Mouse (Mus musculus) heart, postnatal 14 days (tissue): Measurements from ENCODE around the gene Prkaca. TPM values are rescaled to one million over a fixed set of nuclear protein-coding genes. Genes with fewer than 3 reads are reported as not detected.

Experiments
- DNase-seq, 2 experiments: peaks; one replicate each; pipeline ENCODE4 v3.0.0; 2021 to 2022
- intact Hi-C: fragments of 180-260 bp; cut with DNase I; formaldehyde crosslinking; loops from one replicate; pipeline ENCODE4 v1.15.1; 2025
- long read RNA-seq, 2 experiments: library from polyadenylated mRNA; stranded (forward); transcript quantifications; one replicate each; pipeline ENCODE4 v2.0.0; 2021
- total RNA-seq, 2 experiments: library from RNA; stranded (reverse); gene quantifications; 2 replicates each; pipeline ENCODE4 v1.2.3; 2021

The Prkaca gene
- total RNA-seq: 100 to 1,000 TPM; 386 to 395 TPM
- long read RNA-seq, experiment 1, transcript Prkaca-201 (10 exons, 2,276 nt): major isoform, 990 of 1,049 reads
- long read RNA-seq, experiment 1, partial matches to known transcripts: 36 of 1,049 reads
- long read RNA-seq, experiment 1, other reads (novel, unspliced or antisense): 23 of 1,049 reads
- long read RNA-seq, experiment 2, transcript Prkaca-201 (10 exons, 2,276 nt): major isoform, 904 of 959 reads
- long read RNA-seq, experiment 2, partial matches to known transcripts: 33 of 959 reads
- long read RNA-seq, experiment 2, other reads (novel, unspliced or antisense): 22 of 959 reads

- DNase-seq: peak; percentile 97 to 98
- intact Hi-C loops: no loop called here
Observed at GRCm38 (mm10) chr8:83972150-83973120, at the start of gene Prkaca. TSS of gene Prkaca (plus strand) at chr8:83972993.

- DNase-seq: no peak
Observed at GRCm38 (mm10) chr8:83924585-83924984, 48.2 kb upstream of the Prkaca start.

GRCm38 (mm10) chr8:83926266-83926665 is 46.5 kb upstream of the Prkaca start:
- intact Hi-C loops: no loop called here
- DNase-seq: no peak

More at GRCm38 (mm10) chr8:83924585-83924984, 48.2 kb upstream of the Prkaca start:
- intact Hi-C loops: no loop called here

- no peak for DNase-seq
- intact Hi-C loops: no loop called here
Observed at GRCm38 (mm10) chr8:83934222-83934621, 38.6 kb upstream of the Prkaca start.

GRCm38 (mm10) chr8:83934994-83935393 is 37.8 kb upstream of the Prkaca start:
- intact Hi-C loops: no loop called here

GRCm38 (mm10) chr8:83935435-83935834 is 37.4 kb upstream of the Prkaca start:
- intact Hi-C loops: no loop called here
- no peak for DNase-seq

More at GRCm38 (mm10) chr8:83934994-83935393, 37.8 kb upstream of the Prkaca start:
- DNase-seq: no peak

- intact Hi-C loops: no loop called here
- DNase-seq: no peak
Observed at GRCm38 (mm10) chr8:83937645-83938044, 35.1 kb upstream of the Prkaca start.

- DNase-seq: no peak
- intact Hi-C loops: no loop called here
Observed at GRCm38 (mm10) chr8:83938330-83938729, 34.5 kb upstream of the Prkaca start.

- intact Hi-C loops: no loop called here
- no peak for DNase-seq
Observed at GRCm38 (mm10) chr8:83941066-83941677, 31.6 kb upstream of the Prkaca start.

- DNase-seq: no peak
- intact Hi-C loops: no loop called here
Observed at GRCm38 (mm10) chr8:83942446-83942845, 30.3 kb upstream of the Prkaca start.

GRCm38 (mm10) chr8:83945540-83945939 is 27.3 kb upstream of the Prkaca start:
- intact Hi-C loops: no loop called here

GRCm38 (mm10) chr8:83954749-83955105 is 18.1 kb upstream of the Prkaca start:
- no peak for DNase-seq
- intact Hi-C loops: loop anchor here (2.0 to 5.0 kb wide), 4 partner anchors 57 to 292 kb away; no protein-coding TSS in a partner anchor

More at GRCm38 (mm10) chr8:83945540-83945939, 27.3 kb upstream of the Prkaca start:
- no peak for DNase-seq

- intact Hi-C loops: loop anchor here (2.0 to 5.0 kb wide), 3 partner anchors 58 to 293 kb away; no protein-coding TSS in a partner anchor
- DNase-seq: peak; percentile 94 to 96
Observed at GRCm38 (mm10) chr8:83955106-83955957, 17.5 kb upstream of the Prkaca start, which contains the start of the genes Gm10644 and Asf1b. TSS of gene Gm10644 (minus strand) at chr8:83955205. TSS of gene Asf1b (plus strand) at chr8:83955507.

- DNase-seq: no peak
- intact Hi-C loops: loop anchor here (2.0 to 5.0 kb wide), 3 partner anchors 59 to 293 kb away; no protein-coding TSS in a partner anchor
Observed at GRCm38 (mm10) chr8:83955958-83956218, 16.9 kb upstream of the Prkaca start.

- no peak for DNase-seq
- intact Hi-C loops: loop anchor here (5.0 kb wide), 1 partner anchor 59 kb away; no protein-coding TSS in a partner anchor
Observed at GRCm38 (mm10) chr8:83956789-83957188, 16.0 kb upstream of the Prkaca start.

- DNase-seq: peak; percentile 45 to 69
- intact Hi-C loops: no loop called here
Observed at GRCm38 (mm10) chr8:83964015-83964765, 8.6 kb upstream of the Prkaca start.

GRCm38 (mm10) chr8:83967701-83968100 is 5.1 kb upstream of the Prkaca start:
- intact Hi-C loops: no loop called here
- no peak for DNase-seq

GRCm38 (mm10) chr8:83971121-83971520 is 1.7 kb upstream of the Prkaca start:
- DNase-seq: no peak
- intact Hi-C loops: no loop called here

GRCm38 (mm10) chr8:83971661-83972060 is 1.1 kb upstream of the Prkaca start:
- DNase-seq: no peak
- intact Hi-C loops: no loop called here
